Mouse (Mus musculus): ENCODE measurements at regions not wholly inside any gene's neighbourhood (a gene's known extent, or its start where the extent isn't known, plus 50 kb on each side); places are given as distances from the start of the nearest gene placed in this dataset.

DNA sequence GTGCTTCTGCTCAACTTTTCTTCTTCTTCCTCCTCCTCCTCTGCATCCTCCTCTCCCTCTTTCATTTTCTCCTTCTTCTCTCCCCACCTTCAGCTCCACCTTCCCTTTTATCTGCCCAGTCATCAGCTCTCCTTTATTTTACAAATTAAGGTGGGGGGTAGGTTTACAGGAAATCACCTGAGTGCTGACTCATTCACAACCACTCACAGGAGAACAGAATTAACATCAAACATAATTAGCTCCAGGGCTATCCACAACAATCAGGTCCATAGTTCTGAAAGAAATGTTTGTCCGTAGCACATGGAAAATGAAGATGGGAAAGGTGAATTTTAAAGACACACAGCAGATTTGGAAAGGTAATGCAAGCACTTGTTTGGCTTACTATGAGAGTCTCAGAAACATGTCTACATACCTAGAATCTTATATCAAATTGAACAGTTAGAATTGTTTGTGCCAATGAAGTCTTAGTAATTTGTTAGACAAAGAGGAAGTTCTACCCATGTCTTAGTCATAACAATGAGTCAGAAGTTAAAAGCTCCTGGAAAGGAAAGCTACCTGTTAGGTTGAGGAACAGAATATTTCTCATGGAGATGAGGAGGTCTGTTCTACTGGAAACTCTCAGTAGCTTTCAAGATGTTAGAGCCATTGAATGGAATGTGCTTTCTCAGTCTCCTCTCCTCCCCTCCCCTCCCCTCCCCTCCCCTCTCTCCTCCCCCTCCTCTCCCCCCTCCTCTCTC lies 108.8 kb upstream of the Tgfbr2 start:
- Histone ChIP-seq H3K27ac (replicated peaks; ENCODE audit: low read depth, low read length) (no peak overlapping the region), H3K9ac (ENCODE audit: low read length) (no peak overlapping the region), H3K9me3 (ENCODE audit: control insufficient read depth, low read length) (no peaks in the 10 kb centered on the region), H3K36me3 (ENCODE audit: control insufficient read depth, insufficient read depth, low read length) (no peaks in the 10 kb centered on the region), H3K4me3 (ENCODE audit: low read depth, low read length) (no peak overlapping the region), H3K4me1 (ENCODE audit: control insufficient read depth, insufficient read depth, low read length) (no peaks in the 10 kb centered on the region), H3K27me3 (ENCODE audit: control insufficient read depth, insufficient read depth, low read length) (no peaks in the 10 kb centered on the region), H3K4me2 (ENCODE audit: low read depth, severe bottlenecking) (no peak overlapping the region)
- ATAC-seq (ENCODE audit: insufficient number of reproducible peaks, low FRiP score, low TSS enrichment, low read depth), result no peak
- WGBS, result 86% methylated on average over 1 of the region's 1 CpGs
- DNase-seq (ENCODE audit: low spot score), result no peak

DNA sequence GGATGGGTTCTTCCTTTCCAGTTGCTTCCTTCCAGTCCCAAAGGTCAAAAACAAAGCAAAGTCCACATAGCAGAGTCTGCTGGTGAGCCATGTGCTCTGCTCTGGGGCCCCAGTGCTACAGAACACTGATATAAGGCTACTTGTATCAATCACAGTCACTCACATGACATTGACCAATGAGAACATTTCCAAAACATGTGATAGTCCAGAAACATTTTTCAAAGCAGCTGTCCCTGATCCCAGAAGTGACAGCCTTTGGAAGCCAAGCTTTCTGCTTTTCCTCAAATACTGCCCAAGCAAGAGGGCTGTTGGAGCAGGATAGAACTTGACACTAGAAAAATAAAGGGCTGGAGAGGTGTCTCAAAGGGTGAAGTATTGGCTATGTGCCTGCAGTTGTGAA lies 106.5 kb upstream of the Tgfbr2 start:
- Histone ChIP-seq H3K36me3 (ENCODE audit: control insufficient read depth, insufficient read depth, low read length) (no peaks in the 10 kb centered on the region), H3K4me1 (ENCODE audit: control insufficient read depth, insufficient read depth, low read length) (no peaks in the 10 kb centered on the region), H3K27me3 (ENCODE audit: control insufficient read depth, insufficient read depth, low read length) (no peaks in the 10 kb centered on the region), H3K27ac (replicated peaks; ENCODE audit: low read depth, low read length) (no peak overlapping the region), H3K9me3 (ENCODE audit: control insufficient read depth, low read length) (no peaks in the 10 kb centered on the region), H3K4me2 (ENCODE audit: low read depth, severe bottlenecking) (no peak overlapping the region), H3K9ac (ENCODE audit: low read length) (no peak overlapping the region), H3K4me3 (ENCODE audit: low read depth, low read length) (no peak overlapping the region)
- no peak for DNase-seq (ENCODE audit: low spot score)
- ATAC-seq (ENCODE audit: insufficient number of reproducible peaks, low FRiP score, low TSS enrichment, low read depth), result no peak

DNA sequence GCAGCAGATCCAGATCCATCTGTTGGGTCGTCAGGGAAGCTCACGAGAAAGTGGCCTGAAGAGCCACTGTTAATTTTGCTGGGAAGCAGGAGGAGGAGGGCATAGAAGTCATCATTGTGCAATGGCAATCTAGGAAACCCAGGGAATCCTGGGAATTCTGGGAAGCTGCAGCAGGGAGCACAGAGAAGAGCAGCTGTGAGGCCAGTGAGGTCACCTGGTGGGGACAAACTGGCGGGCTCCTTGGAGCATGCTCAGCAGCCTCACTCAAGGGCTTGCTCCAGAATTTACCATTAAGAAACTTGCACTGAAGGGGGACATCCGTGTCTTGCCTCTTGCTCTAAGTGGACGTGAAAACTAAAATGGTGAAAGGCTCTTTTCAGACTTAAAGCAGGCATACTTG lies 105.0 kb upstream of the Tgfbr2 start:
- WGBS, result 91% methylated on average over 5 of the region's 5 CpGs
- Histone ChIP-seq H3K27me3 (ENCODE audit: control insufficient read depth, insufficient read depth, low read length) (no peaks in the 10 kb centered on the region), H3K4me3 (ENCODE audit: low read depth, low read length) (no peak overlapping the region), H3K36me3 (ENCODE audit: control insufficient read depth, insufficient read depth, low read length) (no peaks in the 10 kb centered on the region), H3K9ac (ENCODE audit: low read length) (no peak overlapping the region), H3K27ac (replicated peaks; ENCODE audit: low read depth, low read length) (no peak overlapping the region), H3K4me1 (ENCODE audit: control insufficient read depth, insufficient read depth, low read length) (no peaks in the 10 kb centered on the region), H3K4me2 (ENCODE audit: low read depth, severe bottlenecking) (no peak overlapping the region), H3K9me3 (ENCODE audit: control insufficient read depth, low read length) (no peaks in the 10 kb centered on the region)
- DNase-seq (ENCODE audit: low spot score), result no peak
- no peak for ATAC-seq (ENCODE audit: insufficient number of reproducible peaks, low FRiP score, low TSS enrichment, low read depth)

DNA sequence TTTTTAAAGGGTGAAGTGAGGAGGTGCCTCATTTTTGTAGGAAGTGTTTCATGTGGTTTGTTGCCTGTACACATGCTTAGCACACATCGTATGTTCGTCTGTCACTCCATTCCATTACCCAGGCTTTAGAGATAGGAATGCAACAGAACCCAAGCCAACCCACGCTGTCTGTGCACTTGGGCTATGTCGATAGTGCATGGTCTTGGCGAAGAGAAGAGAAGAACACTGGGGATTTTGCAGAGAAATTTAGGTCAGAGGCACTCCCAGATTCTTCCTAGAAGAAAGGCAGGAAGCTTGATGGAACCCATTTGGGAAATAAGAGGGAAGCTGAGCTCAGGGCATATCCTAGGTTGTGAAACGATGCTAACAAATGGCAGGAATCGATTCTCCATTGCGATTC lies 103.7 kb upstream of the Tgfbr2 start:
- H3K27me3 ChIP-seq (ENCODE audit: control insufficient read depth, insufficient read depth, low read length), result no peaks in the 10 kb centered on the region
- H3K36me3 ChIP-seq (ENCODE audit: control insufficient read depth, insufficient read depth, low read length), result no peaks in the 10 kb centered on the region
- 95% methylated on average over 8 of the region's 8 CpGs for WGBS
- ATAC-seq (ENCODE audit: insufficient number of reproducible peaks, low FRiP score, low TSS enrichment, low read depth) (no peak), DNase-seq (ENCODE audit: low spot score) (no peak)
- no peak overlapping the region for H3K4me2 ChIP-seq (ENCODE audit: low read depth, severe bottlenecking)
- H3K4me1 ChIP-seq (ENCODE audit: control insufficient read depth, insufficient read depth, low read length), result no peaks in the 10 kb centered on the region
- H3K9ac ChIP-seq (ENCODE audit: low read length), result no peak overlapping the region
- no peak overlapping the region for H3K4me3 ChIP-seq (ENCODE audit: low read depth, low read length)
- H3K27ac ChIP-seq (replicated peaks; ENCODE audit: low read depth, low read length), result no peak overlapping the region
- no peaks in the 10 kb centered on the region for H3K9me3 ChIP-seq (ENCODE audit: control insufficient read depth, low read length)

DNA sequence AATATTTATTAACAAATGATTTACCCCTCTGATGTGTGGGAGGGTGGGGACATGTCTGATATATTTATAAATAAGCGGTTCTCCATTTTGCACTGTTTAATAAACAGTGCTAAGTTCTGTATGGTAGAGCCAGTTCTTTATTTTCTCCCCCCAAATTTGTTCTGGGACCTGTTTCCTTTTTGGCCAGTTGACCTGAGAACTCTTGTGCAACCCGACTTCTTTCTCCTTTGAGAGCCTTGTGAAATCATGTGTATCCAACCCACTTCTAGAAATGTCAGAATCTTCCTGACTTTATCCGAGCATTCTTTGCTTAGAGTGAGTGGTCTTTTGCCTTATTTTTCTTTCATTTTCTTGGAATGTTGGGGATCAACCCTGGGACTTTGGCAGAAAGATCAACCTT lies 102.6 kb upstream of the Tgfbr2 start:
- Histone ChIP-seq H3K27me3 (ENCODE audit: control insufficient read depth, insufficient read depth, low read length) (no peaks in the 10 kb centered on the region), H3K9ac (ENCODE audit: low read length) (no peak overlapping the region), H3K36me3 (ENCODE audit: control insufficient read depth, insufficient read depth, low read length) (no peaks in the 10 kb centered on the region), H3K4me3 (ENCODE audit: low read depth, low read length) (no peak overlapping the region), H3K4me2 (ENCODE audit: low read depth, severe bottlenecking) (no peak overlapping the region), H3K27ac (replicated peaks; ENCODE audit: low read depth, low read length) (no peak overlapping the region), H3K9me3 (ENCODE audit: control insufficient read depth, low read length) (no peaks in the 10 kb centered on the region), H3K4me1 (ENCODE audit: control insufficient read depth, insufficient read depth, low read length) (no peaks in the 10 kb centered on the region)
- 92% methylated on average over 3 of the region's 3 CpGs for WGBS
- DNase-seq (ENCODE audit: low spot score) (no peak), ATAC-seq (ENCODE audit: insufficient number of reproducible peaks, low FRiP score, low TSS enrichment, low read depth) (no peak)

DNA sequence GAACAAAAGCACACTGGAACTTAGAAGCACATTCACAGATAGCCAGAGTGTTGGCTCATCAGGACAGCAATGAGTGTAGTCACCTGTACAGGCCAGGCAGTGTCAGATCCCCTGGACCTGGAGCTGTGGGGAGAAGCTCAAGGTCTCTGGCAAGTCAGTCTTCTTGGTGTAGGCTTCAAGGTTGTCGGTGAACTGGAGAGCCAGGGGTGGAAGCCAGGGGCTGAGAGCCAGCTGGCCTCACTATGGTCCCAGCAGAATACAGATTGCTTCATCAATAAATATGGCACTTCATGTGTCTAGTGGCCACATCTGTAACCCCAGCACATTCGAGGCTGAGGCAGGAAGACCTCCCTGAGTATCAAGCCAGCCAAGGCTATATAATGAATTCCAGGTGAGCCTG lies 101.0 kb upstream of the Tgfbr2 start:
- no peak overlapping the region for H3K4me2 ChIP-seq (ENCODE audit: low read depth, severe bottlenecking)
- 77% methylated on average over 2 of the region's 2 CpGs for WGBS
- H3K4me1 ChIP-seq (ENCODE audit: control insufficient read depth, insufficient read depth, low read length), result no peaks in the 10 kb centered on the region
- no peak overlapping the region for H3K27ac ChIP-seq (replicated peaks; ENCODE audit: low read depth, low read length)
- no peak overlapping the region for H3K9ac ChIP-seq (ENCODE audit: low read length)
- H3K27me3 ChIP-seq (ENCODE audit: control insufficient read depth, insufficient read depth, low read length), result no peaks in the 10 kb centered on the region
- DNase-seq (ENCODE audit: low spot score), result no peak
- no peak overlapping the region for H3K4me3 ChIP-seq (ENCODE audit: low read depth, low read length)
- H3K9me3 ChIP-seq (ENCODE audit: control insufficient read depth, low read length), result no peaks in the 10 kb centered on the region
- H3K36me3 ChIP-seq (ENCODE audit: control insufficient read depth, insufficient read depth, low read length), result no peaks in the 10 kb centered on the region
- ATAC-seq (ENCODE audit: insufficient number of reproducible peaks, low FRiP score, low TSS enrichment, low read depth), result no peak

DNA sequence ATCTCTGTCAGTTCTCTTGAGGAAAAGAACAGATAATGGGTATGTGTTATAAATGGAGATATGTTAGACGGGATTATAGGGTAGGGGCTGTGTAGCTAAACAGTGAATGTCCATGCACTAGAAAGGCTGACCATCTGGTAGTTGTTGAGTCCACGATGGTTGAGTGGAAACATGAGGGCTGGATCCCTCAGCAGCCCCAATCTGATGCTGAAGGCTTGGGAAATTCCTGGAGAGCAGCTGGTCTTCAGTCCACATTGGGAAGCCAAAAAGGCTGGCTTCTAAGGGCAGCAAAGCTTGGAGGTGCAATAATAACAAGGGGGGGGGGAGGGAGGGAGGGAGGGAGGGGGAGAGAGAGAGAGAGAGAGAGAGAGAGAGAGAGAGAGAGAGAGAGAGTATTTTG lies 97.3 kb upstream of the Tgfbr2 start:
- Histone ChIP-seq H3K27me3 (ENCODE audit: control insufficient read depth, insufficient read depth, low read length) (no peaks in the 10 kb centered on the region), H3K9ac (ENCODE audit: low read length) (no peak overlapping the region), H3K27ac (replicated peaks; ENCODE audit: low read depth, low read length) (no peak overlapping the region), H3K4me1 (ENCODE audit: control insufficient read depth, insufficient read depth, low read length) (no peaks in the 10 kb centered on the region), H3K9me3 (ENCODE audit: control insufficient read depth, low read length) (no peaks in the 10 kb centered on the region), H3K4me3 (ENCODE audit: low read depth, low read length) (no peak overlapping the region), H3K36me3 (ENCODE audit: control insufficient read depth, insufficient read depth, low read length) (no peaks in the 10 kb centered on the region), H3K4me2 (ENCODE audit: low read depth, severe bottlenecking) (no peak overlapping the region)
- no peak for ATAC-seq (ENCODE audit: insufficient number of reproducible peaks, low FRiP score, low TSS enrichment, low read depth)
- WGBS, result 67% methylated on average over 2 of the region's 2 CpGs
- DNase-seq (ENCODE audit: low spot score), result no peak

DNA sequence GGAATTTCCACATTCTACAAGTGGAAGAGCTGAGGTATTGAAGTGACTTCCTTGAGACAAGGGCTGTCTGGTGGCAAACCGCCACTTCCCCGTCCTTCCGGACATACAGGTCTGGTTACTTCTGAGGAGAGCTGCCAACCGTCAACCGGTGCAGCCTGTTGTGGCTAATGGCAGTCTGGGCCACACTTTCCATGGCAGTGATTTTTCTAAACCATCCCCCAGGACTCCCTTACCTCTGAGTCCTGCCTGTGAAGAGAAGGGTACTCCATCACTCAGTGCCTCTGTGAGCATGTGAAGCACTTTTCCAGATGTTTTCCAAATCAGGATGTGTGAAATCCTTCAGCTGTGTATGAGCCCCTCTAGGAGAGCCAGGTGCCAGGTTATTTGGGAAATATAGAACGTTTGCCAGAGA lies 95.3 kb upstream of the Tgfbr2 start:
- no peak overlapping the region for H3K4me3 ChIP-seq (ENCODE audit: low read depth, low read length)
- H3K36me3 ChIP-seq (ENCODE audit: control insufficient read depth, insufficient read depth, low read length), result no peaks in the 10 kb centered on the region
- no peaks in the 10 kb centered on the region for H3K4me1 ChIP-seq (ENCODE audit: control insufficient read depth, insufficient read depth, low read length)
- no peak overlapping the region for H3K4me2 ChIP-seq (ENCODE audit: low read depth, severe bottlenecking)
- H3K27ac ChIP-seq (replicated peaks; ENCODE audit: low read depth, low read length), result no peak overlapping the region
- H3K27me3 ChIP-seq (ENCODE audit: control insufficient read depth, insufficient read depth, low read length), result no peaks in the 10 kb centered on the region
- WGBS, result 56% methylated on average over 6 of the region's 6 CpGs
- DNase-seq (ENCODE audit: low spot score) (peak; percentile 29), ATAC-seq (ENCODE audit: insufficient number of reproducible peaks, low FRiP score, low TSS enrichment, low read depth) (peak; percentile 26; the same call in 1 of the 2 replicates)
- no peaks in the 10 kb centered on the region for H3K9me3 ChIP-seq (ENCODE audit: control insufficient read depth, low read length)
- no peak overlapping the region for H3K9ac ChIP-seq (ENCODE audit: low read length)

DNA sequence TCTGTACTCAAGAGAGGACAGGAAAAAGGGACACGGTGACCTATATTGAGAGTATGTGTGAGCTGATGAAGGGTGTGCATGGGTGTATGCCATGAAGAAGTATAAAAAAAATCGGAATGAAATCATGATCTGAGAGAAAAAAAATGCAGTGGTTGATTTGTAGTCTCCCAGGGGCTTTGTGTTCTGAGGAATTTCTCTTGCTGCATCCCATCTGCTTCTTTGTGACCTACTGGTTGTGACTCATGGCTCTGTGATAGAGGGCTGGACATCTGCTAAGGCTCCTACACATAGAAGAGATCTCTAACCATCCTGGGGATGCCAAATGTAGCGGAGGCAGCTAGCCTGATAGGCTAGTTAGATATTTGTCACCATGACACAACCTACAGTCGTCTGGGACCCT lies 92.3 kb upstream of the Tgfbr2 start:
- Histone ChIP-seq H3K9ac (ENCODE audit: low read length) (no peak overlapping the region), H3K27me3 (ENCODE audit: control insufficient read depth, insufficient read depth, low read length) (no peaks in the 10 kb centered on the region), H3K27ac (replicated peaks; ENCODE audit: low read depth, low read length) (no peak overlapping the region), H3K4me1 (ENCODE audit: control insufficient read depth, insufficient read depth, low read length) (no peaks in the 10 kb centered on the region), H3K36me3 (ENCODE audit: control insufficient read depth, insufficient read depth, low read length) (no peaks in the 10 kb centered on the region), H3K9me3 (ENCODE audit: control insufficient read depth, low read length) (no peaks in the 10 kb centered on the region), H3K4me3 (ENCODE audit: low read depth, low read length) (no peak overlapping the region), H3K4me2 (ENCODE audit: low read depth, severe bottlenecking) (no peak overlapping the region)
- WGBS, result 81% methylated on average over 4 of the region's 4 CpGs
- ATAC-seq (ENCODE audit: insufficient number of reproducible peaks, low FRiP score, low TSS enrichment, low read depth) (no peak), DNase-seq (ENCODE audit: low spot score) (no peak)

Data from limb, embryonic 11.5 days (tissue).